20 mouse cellular contexts compared by ENCODE assay signal in genomic region chr3:137105930-137106329, GRCm38 (mm10).
A peak's percentile ranks its signal among the peaks of the same experiment; 100 is the strongest.
DNase-seq lines count a peak whose midpoint lies in the region.
"Had no signal": no experiment of that assay in that cellular context is flagged by ENCODE, and none has a peak within 500 bp of the region (broad histone marks: within the 10 kb centered on the region; RNA-seq: fewer than 3 reads in every experiment).

No protein-coding gene starts in this region.

- intact Hi-C loops in left cerebral cortex, postnatal 10 days (cut with DNase I), result no loop called here

- peak; percentile 31 to 70 for DNase-seq in frontal cortex, adult 2 months (ENCODE audit: extremely low spot score in 1 of 2, low spot score in 1 of 2)
- no peak for DNase-seq in frontal cortex, postnatal 10 days (ENCODE audit: low spot score in 2 of 2)
- peak; percentile 45 to 52 for DNase-seq in left cerebral cortex, adult 18-20 months (ENCODE audit: low spot score in 2 of 2)
- DNase-seq in left cerebral cortex, postnatal 10 days (ENCODE audit: extremely low spot score in 1 of 2, low spot score in 2 of 2), result no peak
- peak; percentile 62 to 75 for DNase-seq in layer of hippocampus, adult 8-10 months (ENCODE audit: low spot score in 2 of 2)
- peak; percentile 22 to 59 for DNase-seq in left cerebral cortex, adult 9 months (ENCODE audit: low spot score in 2 of 2)
- no peak for DNase-seq in lung, postnatal 36 days
- no peak for DNase-seq in gastrocnemius, adult 18-20 months (ENCODE audit: low spot score)
- DNase-seq: adrenal gland, postnatal 25 days; cerebellum, adult 18-20 months; cerebellum, postnatal 10 days; forebrain, postnatal 0 days; gastrocnemius, postnatal 14 days; kidney, adult 8-10 months; kidney, postnatal 4 days; lung, adult 18-20 months; right cerebral cortex, postnatal 14 days; spleen, adult 18-20 months; thymus, adult 2 months; thymus, postnatal 36 days had no signal

Comparison
In these comparisons a context has a peak if more than half of its experiments do, and no peak if none do; other contexts are left out.
1. DNase-seq: peak in frontal cortex, adult 2 months (2 of 2), left cerebral cortex, adult 18-20 months (2 of 2), layer of hippocampus, adult 8-10 months (2 of 2) and left cerebral cortex, adult 9 months (2 of 2); none in frontal cortex, postnatal 10 days (0 of 2), left cerebral cortex, postnatal 10 days (0 of 2), lung, postnatal 36 days (single experiment) and gastrocnemius, adult 18-20 months (single experiment).